Mouse (Mus musculus): ENCODE data around the gene Fhod1. TPM values are rescaled to one million over a fixed set of nuclear protein-coding genes. Genes with fewer than 3 reads are reported as not detected.

Gene Fhod1
- total and polyA plus RNA-seq, 3 experiments, result 0.81 to 8.1 (median 3.1) TPM

DNA sequence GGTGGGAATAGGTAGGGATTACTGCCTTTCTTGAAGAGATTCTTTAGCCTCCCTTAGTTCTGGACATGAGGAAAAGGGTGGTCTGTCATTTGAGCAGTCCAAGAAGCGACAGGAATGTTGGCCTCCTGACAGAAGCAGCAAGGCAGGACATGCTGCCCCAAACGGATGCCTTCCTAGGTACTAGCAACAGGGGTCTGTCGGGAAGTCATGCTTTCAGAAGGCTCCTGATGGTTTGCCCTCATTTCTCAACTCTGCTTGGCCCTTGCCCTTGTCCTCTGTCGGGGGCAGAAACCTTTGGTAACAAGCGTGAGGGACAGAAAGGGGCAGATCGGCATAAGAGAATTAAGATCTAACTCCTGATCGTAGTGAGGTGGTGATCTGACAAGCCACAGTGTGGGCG lies 37.6 kb downstream of the Fhod1 start:
- Histone ChIP-seq H3K27ac (ENCODE audit: insufficient read depth, low read depth) (no peak overlapping the region), H3K79me2 (replicated peaks; ENCODE audit: control insufficient read depth, extremely low read depth, insufficient read depth, poor library complexity, severe bottlenecking) (no peaks in the 10 kb centered on the region), H3K9me3 (replicated peaks; ENCODE audit: low read length) (peaks cover 2% of the 10 kb centered on the region), H3K4me3 (replicated peaks in 1 of 3; ENCODE audit: low read depth in 2 of 3, low read length in 2 of 3, poor library complexity in 1 of 3) (no peak overlapping the region), H3K27me3 (replicated peaks) (no peaks in the 10 kb centered on the region), H3K36me3 (replicated peaks in 1 of 2; ENCODE audit: control insufficient read depth in 1 of 2, insufficient read depth in 1 of 2, low read length in 1 of 2) (peaks cover 90 to 99% of the 10 kb centered on the region in 2 experiments), H3K4me2 (ENCODE audit: insufficient read depth, low read depth, poor library complexity, severe bottlenecking) (no peak overlapping the region), H3K4me1 (ENCODE audit: control insufficient read depth in 1 of 2, insufficient read depth in 2 of 2) (peaks cover 0 to 17% of the 10 kb centered on the region in 2 experiments; a peak in 2 of 4 replicates), H3K9ac (ENCODE audit: insufficient read depth, low read depth) (no peak overlapping the region)
- no peak for TF ChIP-seq RCOR1 (conservative IDR thresholded peaks at IDR 0.05; ENCODE audit: low read depth, low read length)
- TF ChIP-seq MXI1 (IDR thresholded peaks at IDR 0.05; ENCODE audit: low read depth, low read length), result no peak
- no peak for TF ChIP-seq E2F4 (IDR thresholded peaks at IDR 0.05; ENCODE audit: insufficient replicate concordance, low read depth, low read length)
- TF ChIP-seq NRF1 (IDR thresholded peaks at IDR 0.05; ENCODE audit: low read depth, low read length), result no peak
- TF ChIP-seq HCFC1 (IDR thresholded peaks at IDR 0.05; ENCODE audit: low read depth, low read length), result no peak
- TF ChIP-seq TCF12 (IDR thresholded peaks at IDR 0.05; ENCODE audit: low read depth, low read length), result no peak
- no peak for TF ChIP-seq TBP (conservative IDR thresholded peaks at IDR 0.05; ENCODE audit: low read depth, low read length)
- TF ChIP-seq CTCF (conservative IDR thresholded peaks at IDR 0.05 in 1 of 2, IDR thresholded peaks at IDR 0.05 in 1 of 2; ENCODE audit: low read depth in 2 of 2, low read length in 2 of 2), result no peak
- TF ChIP-seq USF2 (conservative IDR thresholded peaks at IDR 0.05; ENCODE audit: low read depth, low read length), result no peak
- no peak for TF ChIP-seq PAX5 (IDR thresholded peaks at IDR 0.05; ENCODE audit: low read length)
- TF ChIP-seq CHD2 (IDR thresholded peaks at IDR 0.05; ENCODE audit: low read length), result no peak
- no peak for TF ChIP-seq NELFE (IDR thresholded peaks at IDR 0.05; ENCODE audit: low read depth, low read length)
- no peak for TF ChIP-seq RAD21 (IDR thresholded peaks at IDR 0.05; ENCODE audit: low read depth, low read length)
- TF ChIP-seq EP300 (IDR thresholded peaks at IDR 0.05; ENCODE audit: low read length), result no peak
- no peak for TF ChIP-seq MYC (IDR thresholded peaks at IDR 0.05; ENCODE audit: low read depth, low read length)
- no peak for TF ChIP-seq KAT2A (IDR thresholded peaks at IDR 0.05; ENCODE audit: insufficient replicate concordance, low read length)
- dilution Hi-C loops (cut with MboI; ENCODE audit: extremely low pct_ligation_motif_present, extremely low pct_unique_long_range_greater_than_20kb, low sequenced_read_pairs) (no loop called here), in situ Hi-C loops (cut with MboI; ENCODE audit: low pct_ligation_motif_present, low pct_unique_long_range_greater_than_20kb, low sequenced_read_pairs) (no loop called here)
- no peak for DNase-seq (ENCODE audit: extremely low read depth)

DNA sequence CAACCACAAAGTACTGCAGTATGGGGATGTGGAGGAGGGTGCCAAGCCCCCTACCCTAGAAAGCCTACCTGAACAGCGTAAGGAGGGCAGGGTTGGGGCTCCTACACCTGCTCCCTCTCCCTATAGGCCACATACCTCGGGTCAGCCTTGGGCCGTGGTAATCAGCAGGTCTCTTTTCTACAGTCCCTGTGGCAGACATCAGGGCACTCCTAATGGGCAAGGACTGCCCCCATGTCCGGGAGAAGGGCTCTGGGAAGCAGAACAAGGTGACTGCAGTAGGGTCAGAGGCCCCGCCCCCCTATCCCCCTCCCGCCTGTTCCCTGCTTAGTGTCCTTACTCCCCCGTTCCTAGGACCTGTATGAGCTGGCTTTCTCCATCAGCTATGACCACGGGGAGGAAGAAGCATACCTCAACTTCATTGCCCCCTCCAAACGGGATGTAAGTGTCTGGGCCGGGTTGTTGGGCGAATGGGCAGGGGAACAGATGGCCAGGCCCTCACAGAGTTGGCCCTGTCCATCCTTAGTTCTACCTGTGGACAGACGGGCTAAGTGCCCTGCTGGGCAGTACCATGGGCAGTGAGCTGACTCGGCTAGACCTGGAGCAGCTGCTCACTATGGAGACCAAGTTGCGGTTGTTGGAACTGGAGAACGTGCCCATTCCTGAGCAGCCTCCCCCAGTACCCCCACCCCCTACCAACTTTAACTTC lies 38.5 kb downstream of the Fhod1 start:
- Histone ChIP-seq H3K36me3 (replicated peaks in 1 of 2; ENCODE audit: control insufficient read depth in 1 of 2, insufficient read depth in 1 of 2, low read length in 1 of 2) (peaks cover 88 to 98% of the 10 kb centered on the region in 2 experiments), H3K4me3 (replicated peaks in 1 of 3; ENCODE audit: low read depth in 2 of 3, low read length in 2 of 3, poor library complexity in 1 of 3) (no peak overlapping the region), H3K27me3 (replicated peaks) (no peaks in the 10 kb centered on the region), H3K9ac (ENCODE audit: insufficient read depth, low read depth) (no peak overlapping the region), H3K79me2 (replicated peaks; ENCODE audit: control insufficient read depth, extremely low read depth, insufficient read depth, poor library complexity, severe bottlenecking) (no peaks in the 10 kb centered on the region), H3K4me1 (ENCODE audit: control insufficient read depth in 1 of 2, insufficient read depth in 2 of 2) (peaks cover 3 to 24% of the 10 kb centered on the region in 2 experiments), H3K27ac (ENCODE audit: insufficient read depth, low read depth) (no peak overlapping the region), H3K9me3 (replicated peaks; ENCODE audit: low read length) (peaks cover 2% of the 10 kb centered on the region), H3K4me2 (ENCODE audit: insufficient read depth, low read depth, poor library complexity, severe bottlenecking) (no peak overlapping the region)
- in situ Hi-C loops (cut with MboI; ENCODE audit: low pct_ligation_motif_present, low pct_unique_long_range_greater_than_20kb, low sequenced_read_pairs), result no loop called here
- dilution Hi-C loops (cut with MboI; ENCODE audit: extremely low pct_ligation_motif_present, extremely low pct_unique_long_range_greater_than_20kb, low sequenced_read_pairs), result no loop called here
- no peak for TF ChIP-seq POLR2A (IDR thresholded peaks at IDR 0.05; ENCODE audit: low read depth, low read length)
- no peak for TF ChIP-seq TCF12 (IDR thresholded peaks at IDR 0.05; ENCODE audit: low read depth, low read length)
- no peak for TF ChIP-seq ZNF384 (IDR thresholded peaks at IDR 0.05; ENCODE audit: low read depth, low read length)
- no peak for TF ChIP-seq GABPA (IDR thresholded peaks at IDR 0.05; ENCODE audit: insufficient replicate concordance, low read depth, low read length)
- no peak for TF ChIP-seq ELF1 (IDR thresholded peaks at IDR 0.05; ENCODE audit: low read depth, low read length)
- no peak for TF ChIP-seq EP300 (IDR thresholded peaks at IDR 0.05; ENCODE audit: low read length)
- TF ChIP-seq NELFE (IDR thresholded peaks at IDR 0.05; ENCODE audit: low read depth, low read length), result no peak
- TF ChIP-seq IRF4 (IDR thresholded peaks at IDR 0.05; ENCODE audit: low read depth, low read length), result no peak
- TF ChIP-seq BHLHE40 (IDR thresholded peaks at IDR 0.05; ENCODE audit: low read depth, low read length), result no peak
- no peak for TF ChIP-seq SMC3 (IDR thresholded peaks at IDR 0.05; ENCODE audit: low read depth, low read length)
- no peak for TF ChIP-seq SIN3A (IDR thresholded peaks at IDR 0.05; ENCODE audit: low read length)
- no peak for TF ChIP-seq MYC (IDR thresholded peaks at IDR 0.05; ENCODE audit: low read depth, low read length)
- no peak for TF ChIP-seq ZKSCAN1 (IDR thresholded peaks at IDR 0.05; ENCODE audit: borderline replicate concordance, low read depth, low read length)
- no peak for TF ChIP-seq MAFK (IDR thresholded peaks at IDR 0.05; ENCODE audit: insufficient replicate concordance, low read length)
- no peak for TF ChIP-seq CTCF (conservative IDR thresholded peaks at IDR 0.05 in 1 of 2, IDR thresholded peaks at IDR 0.05 in 1 of 2; ENCODE audit: low read depth in 2 of 2, low read length in 2 of 2)
- no peak for TF ChIP-seq RAD21 (IDR thresholded peaks at IDR 0.05; ENCODE audit: low read depth, low read length)
- TF ChIP-seq ETS1 (conservative IDR thresholded peaks at IDR 0.05; ENCODE audit: low read depth, low read length), result no peak
- no peak for TF ChIP-seq KAT2A (IDR thresholded peaks at IDR 0.05; ENCODE audit: insufficient replicate concordance, low read length)
- no peak for TF ChIP-seq POLR2AphosphoS2 (IDR thresholded peaks at IDR 0.05; ENCODE audit: low read depth, low read length)
- DNase-seq (ENCODE audit: extremely low read depth), result no peak

Data from CH12.LX (cell line).